Mouse (Mus musculus) heart, postnatal 0 days (tissue): ENCODE data around the gene Gm21992. TPM values are rescaled to one million over a fixed set of nuclear protein-coding genes. Genes with fewer than 3 reads are reported as not detected.

ENCODE experiments used
- ATAC-seq: fragments of 200-750 bp; cut with Nextera tagmentation; 2 replicates; pipeline ENCODE4 v1.8.0; 2017; ENCODE audit warnings: low read depth, moderate number of reproducible peaks, moderate library complexity; ENCODE audit not compliant: insufficient read depth
- DNase-seq: peaks from one replicate; pipeline ENCODE4 v3.0.0-alpha.2; 2016; ENCODE audit warnings: low spot score
- H3K27ac ChIP-seq: fragments of 300-500 bp; sonication (generic); 2 replicates; pipeline ENCODE4 v1.5.1; 2014; ENCODE audit warnings: low read depth, mild to moderate bottlenecking
- H3K27me3 ChIP-seq: fragments of 300-500 bp; sonication (generic); 2 replicates; pipeline ENCODE4 v1.6.1; 2014; ENCODE audit warnings: low read length, mixed read lengths; ENCODE audit not compliant: control insufficient read depth, insufficient read depth
- H3K36me3 ChIP-seq: fragments of 300-500 bp; sonication (generic); replicated peaks from 2 replicates; pipeline ENCODE4 v1.6.1; 2014; ENCODE audit warnings: low read length, mixed read lengths; ENCODE audit not compliant: control insufficient read depth, insufficient read depth
- H3K4me1 ChIP-seq: fragments of 300-500 bp; sonication (generic); 2 replicates; pipeline ENCODE4 v1.6.1; 2014; ENCODE audit warnings: antibody characterized with exemption; ENCODE audit not compliant: control insufficient read depth, insufficient read depth
- H3K4me2 ChIP-seq: fragments of 300-500 bp; sonication (generic); 2 replicates; pipeline ENCODE4 v1.6.1; 2014; ENCODE audit warnings: low read depth, mild to moderate bottlenecking, low read length, moderate library complexity
- H3K4me3 ChIP-seq: fragments of 300-500 bp; sonication (generic); 2 replicates; pipeline ENCODE4 v1.5.1; 2014; ENCODE audit warnings: low read depth, low read length
- H3K9ac ChIP-seq: fragments of 300-500 bp; sonication (generic); replicated peaks from 2 replicates; pipeline ENCODE4 v1.6.1; 2014; ENCODE audit warnings: low read depth, low read length, mixed read lengths
- H3K9me3 ChIP-seq: fragments of 300-500 bp; sonication (generic); replicated peaks from 2 replicates; pipeline ENCODE4 v1.6.1; 2016; ENCODE audit warnings: low read length; ENCODE audit not compliant: control insufficient read depth
- CTCF ChIP-seq: IDR thresholded peaks from 2 replicates; pipeline ENCODE4 v1.5.1; 2016; ENCODE audit warnings: antibody characterized with exemption, control low read depth, low read depth
- EP300 ChIP-seq: IDR thresholded peaks from 2 replicates; pipeline ENCODE4 v1.6.1; 2016; ENCODE audit warnings: antibody characterized with exemption, low read depth
- WGBS: fragments of 180-500 bp; shearing (Covaris S2); extraction: QIAGEN DNeasy Blood & Tissue Kit; methylation state at CpG from one replicate; pipeline ENCODE4 v1.1.7; 2014; 5-methylcytosine and 5-hydroxymethylcytosine counted together
- polyA plus RNA-seq: library from polyadenylated mRNA; unstranded; fragments of >200 nt; fragmentation: Nextera tagmentation; extraction: Ambion mirVana; gene quantifications from 2 replicates; pipeline ENCODE4 v1.2.1, GENCODE M21; 2015
- total RNA-seq: library from RNA; depleted of rRNA; stranded (reverse); fragments of >200 nt; gene quantifications from 2 replicates; pipeline ENCODE4 v1.2.3, GENCODE M21; 2014; ENCODE audit warnings: low replicate concordance

Gene Gm21992
- total and polyA plus RNA-seq, 2 experiments from 2014 or later, result 12.4 to 17.6 TPM

DNA sequence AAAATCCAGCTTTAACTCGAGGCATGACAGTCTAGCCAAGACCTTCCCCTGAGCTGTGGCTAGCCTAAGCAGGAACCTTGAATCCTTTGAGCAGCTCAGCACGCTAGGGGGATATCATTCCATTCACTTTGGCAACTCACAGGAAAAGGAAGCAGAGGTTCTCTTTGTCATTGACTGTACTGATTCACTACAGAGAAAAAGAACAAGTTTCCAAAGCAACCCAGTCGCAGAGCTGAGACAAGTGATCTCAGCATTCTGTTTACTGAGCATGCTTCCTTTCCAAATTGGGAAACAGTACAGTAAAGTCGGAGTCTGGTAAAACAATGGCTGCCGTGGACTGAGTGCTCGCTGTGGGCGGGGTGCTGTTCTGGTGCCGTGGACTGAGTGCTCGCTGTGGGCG is 102.6 kb downstream of the Gm21992 start:
- Histone ChIP-seq H3K36me3 (no peaks in the 10 kb centered on the region), H3K27ac (no peak overlapping the region), H3K9ac (no peak overlapping the region), H3K27me3 (peaks cover 50% of the 10 kb centered on the region), H3K4me3 (no peak overlapping the region), H3K4me2 (no peak overlapping the region), H3K9me3 (no peaks in the 10 kb centered on the region), H3K4me1 (peaks cover 12% of the 10 kb centered on the region; the same call in 1 of the 2 replicates)
- ATAC-seq (no peak), DNase-seq (no peak)
- 69% methylated on average over 10 of the region's 10 CpGs for WGBS
- TF ChIP-seq EP300, result no peak
- no peak for TF ChIP-seq CTCF

DNA sequence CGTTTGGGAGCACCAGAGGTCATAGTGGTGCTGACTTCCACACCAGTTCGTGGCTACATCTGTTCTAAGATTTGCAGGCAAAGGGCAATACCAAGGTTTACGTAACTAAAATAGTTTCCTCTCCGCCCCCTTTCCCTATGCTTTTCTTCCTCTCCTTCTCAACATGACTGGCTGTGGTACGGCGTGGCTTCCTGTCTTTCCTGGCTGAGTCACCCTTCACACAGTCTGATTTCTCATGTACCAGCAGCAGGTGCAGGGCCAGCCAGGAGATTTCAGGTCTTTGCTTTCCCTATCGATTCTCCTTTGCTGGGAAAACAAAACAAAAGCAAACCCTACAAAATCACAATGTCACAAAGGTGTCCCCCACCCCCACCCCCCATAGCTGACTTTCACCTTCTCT is 110.2 kb downstream of the Gm21992 start:
- Histone ChIP-seq H3K4me2 (no peak overlapping the region), H3K27ac (no peak overlapping the region), H3K4me3 (no peak overlapping the region), H3K36me3 (no peaks in the 10 kb centered on the region), H3K9ac (no peak overlapping the region), H3K9me3 (no peaks in the 10 kb centered on the region), H3K27me3 (peaks cover 48% of the 10 kb centered on the region), H3K4me1 (0 out of 2 replicates have a peak, but pooled peaks cover 5% of the 10 kb centered on the region)
- ATAC-seq (no peak), DNase-seq (no peak)
- TF ChIP-seq EP300, result no peak
- TF ChIP-seq CTCF, result no peak
- 56% methylated on average over 7 of the region's 7 CpGs for WGBS

DNA sequence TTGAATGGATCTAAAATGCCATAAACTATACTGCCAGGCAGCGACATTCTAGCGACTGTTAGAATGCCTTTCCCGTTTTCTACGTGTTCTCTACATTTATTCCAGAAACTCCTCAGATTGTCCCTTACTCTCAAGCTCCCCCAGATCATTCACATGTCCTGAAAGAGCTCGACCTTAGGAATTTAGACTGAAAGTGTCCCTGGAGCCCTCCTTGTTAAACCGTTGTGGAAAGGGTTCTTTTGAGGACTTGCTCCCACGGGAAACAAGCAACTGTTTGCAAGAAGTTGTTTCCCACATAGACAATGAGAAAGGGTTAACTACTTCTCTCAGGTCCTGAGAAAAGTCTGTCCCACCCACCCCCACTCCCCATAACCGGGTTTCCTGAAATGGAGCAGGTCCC is 110.8 kb downstream of the Gm21992 start:
- Histone ChIP-seq H3K9ac (no peak overlapping the region), H3K27me3 (peaks cover 48% of the 10 kb centered on the region), H3K27ac (no peak overlapping the region), H3K9me3 (no peaks in the 10 kb centered on the region), H3K4me3 (no peak overlapping the region), H3K36me3 (no peaks in the 10 kb centered on the region), H3K4me1 (0 out of 2 replicates have a peak, but pooled peaks cover 5% of the 10 kb centered on the region), H3K4me2 (no peak overlapping the region)
- DNase-seq (no peak), ATAC-seq (no peak)
- WGBS, result 65% methylated on average over 8 of the region's 8 CpGs
- TF ChIP-seq CTCF, result no peak
- no peak for TF ChIP-seq EP300

DNA sequence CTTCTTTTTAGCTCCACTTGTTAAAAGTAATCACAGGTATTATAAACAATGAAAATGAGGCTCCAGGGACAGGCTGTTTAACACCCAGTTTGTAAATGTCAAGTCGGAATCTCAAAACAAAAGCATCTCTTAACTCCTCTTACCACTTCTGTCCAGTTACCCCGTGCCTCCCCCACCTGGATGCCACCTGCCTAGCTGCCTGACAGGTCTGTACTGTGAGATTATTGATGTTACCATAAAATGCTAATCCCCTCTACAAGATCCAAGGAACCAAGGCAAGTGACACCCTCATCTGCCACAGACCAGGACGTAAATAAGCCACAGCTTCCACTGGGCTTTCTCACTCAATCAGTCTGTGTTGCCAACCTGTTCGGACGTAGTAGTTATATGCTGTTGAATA is 111.6 kb downstream of the Gm21992 start:
- H3K9me3 ChIP-seq, result no peaks in the 10 kb centered on the region
- ATAC-seq, result no peak
- H3K4me1 ChIP-seq, result 0 out of 2 replicates have a peak, but pooled peaks cover 5% of the 10 kb centered on the region
- H3K27ac ChIP-seq, result no peak overlapping the region
- no peak overlapping the region for H3K4me2 ChIP-seq
- TF ChIP-seq EP300 (no peak), CTCF (no peak)
- DNase-seq, result no peak
- no peaks in the 10 kb centered on the region for H3K36me3 ChIP-seq
- H3K27me3 ChIP-seq, result peaks cover 48% of the 10 kb centered on the region
- H3K9ac ChIP-seq, result no peak overlapping the region
- WGBS, result 70% methylated on average over 5 of the region's 5 CpGs
- no peak overlapping the region for H3K4me3 ChIP-seq

DNA sequence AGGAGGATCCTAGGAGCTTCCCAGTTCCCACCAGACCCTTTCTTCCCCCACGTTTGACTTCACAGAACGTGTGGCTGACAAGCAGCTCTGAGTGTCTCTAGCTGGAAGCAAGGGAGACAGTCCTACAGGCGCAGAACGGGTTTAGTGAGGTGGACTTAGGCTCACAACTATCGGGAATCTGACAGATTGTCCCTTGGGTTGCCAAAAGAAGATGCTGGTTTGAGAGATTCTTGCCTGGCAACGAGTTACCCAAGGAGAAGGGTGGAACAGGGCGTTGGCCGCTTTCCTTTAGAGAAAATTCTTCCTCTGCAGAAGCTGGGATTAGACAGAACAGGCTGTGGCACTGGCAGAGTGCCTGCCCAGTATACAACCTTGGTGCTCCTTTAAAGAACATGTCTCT is 112.6 kb downstream of the Gm21992 start:
- H3K9ac ChIP-seq, result no peak overlapping the region
- H3K27me3 ChIP-seq, result peaks cover 48% of the 10 kb centered on the region
- 35% methylated on average over 8 of the region's 8 CpGs for WGBS

DNA sequence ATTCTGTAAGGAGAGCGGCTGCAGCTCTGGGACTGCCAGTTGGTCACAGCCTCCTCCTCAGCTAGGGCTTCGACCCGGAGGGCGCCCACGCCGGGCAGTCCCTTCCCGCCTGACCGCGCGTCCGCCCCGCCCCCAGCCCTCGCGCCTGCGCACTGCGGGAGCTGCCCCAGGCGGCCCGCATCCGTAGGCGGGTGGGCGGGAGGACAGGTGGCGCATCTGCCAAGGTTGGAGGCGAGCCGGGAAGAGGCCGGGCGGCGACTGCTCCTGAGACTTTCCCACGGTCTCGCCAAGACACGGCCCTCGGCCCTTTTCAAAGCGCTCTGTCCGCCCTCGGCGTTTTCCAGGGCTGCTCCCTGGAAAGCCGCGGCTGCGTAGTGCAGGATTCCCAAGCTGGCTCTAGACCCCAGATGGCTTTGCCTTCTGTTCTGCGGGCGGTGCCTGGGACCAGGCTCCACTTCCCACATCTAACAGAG is 113.2 kb downstream of the Gm21992 start, which contains the start of gene Gm960:
Gene Gm960, minus strand, starts transcription at position 464 of the 473 bp plus-strand sequence.
- Histone ChIP-seq H3K36me3 (no peaks in the 10 kb centered on the region), H3K9ac (peak within 1 kb of the TSS; percentile 45), H3K4me1 (0 out of 2 replicates have a peak, but pooled peaks cover 5% of the 10 kb centered on the region), H3K9me3 (no peaks in the 10 kb centered on the region), H3K4me2 (peak within 1 kb of the TSS; percentile 91), H3K27ac (no peak within 1 kb of the TSS), H3K27me3 (peaks cover 49% of the 10 kb centered on the region), H3K4me3 (peak within 1 kb of the TSS; percentile 60)
- WGBS, result 2% methylated on average over 40 of the region's 40 CpGs
- DNase-seq (peak; percentile 9), ATAC-seq (peak; percentile 58; the same call in 1 of the 2 replicates)
- TF ChIP-seq EP300 (no peak), CTCF (no peak)

More for the DNA sequence above, 112.6 kb downstream of the Gm21992 start:
- Histone ChIP-seq H3K36me3 (no peaks in the 10 kb centered on the region), H3K27ac (no peak overlapping the region), H3K4me1 (0 out of 2 replicates have a peak, but pooled peaks cover 5% of the 10 kb centered on the region), H3K9me3 (no peaks in the 10 kb centered on the region), H3K4me2 (0 out of 2 replicates have a peak overlapping the region, but pooled peaks have one; percentile 91), H3K4me3 (peak overlapping the region; percentile 60)
- no peak for TF ChIP-seq EP300
- no peak for TF ChIP-seq CTCF
- no peak for ATAC-seq
- DNase-seq, result no peak
